Mouse (Mus musculus) small intestine, adult 2 months (tissue): ENCODE data around the gene Gm9913.

Experiments
- CTCF ChIP-seq: fragments of 200-500 bp; IDR thresholded peaks from 2 replicates; pipeline ENCODE4 v1.5.1; 2012; ENCODE audit warnings: low read depth, mild to moderate bottlenecking, control low read depth, inconsistent platforms, low read length, moderate library complexity, mixed read lengths; ENCODE audit not compliant: insufficient replicate concordance, insufficient read length; ENCODE audit errors: extremely low read depth
- POLR2A ChIP-seq: fragments of 200-500 bp; IDR thresholded peaks from 2 replicates; pipeline ENCODE4 v1.6.1; 2012; ENCODE audit warnings: low read depth, mild to moderate bottlenecking, control low read depth, inconsistent platforms, low read length, moderate library complexity

DNA sequence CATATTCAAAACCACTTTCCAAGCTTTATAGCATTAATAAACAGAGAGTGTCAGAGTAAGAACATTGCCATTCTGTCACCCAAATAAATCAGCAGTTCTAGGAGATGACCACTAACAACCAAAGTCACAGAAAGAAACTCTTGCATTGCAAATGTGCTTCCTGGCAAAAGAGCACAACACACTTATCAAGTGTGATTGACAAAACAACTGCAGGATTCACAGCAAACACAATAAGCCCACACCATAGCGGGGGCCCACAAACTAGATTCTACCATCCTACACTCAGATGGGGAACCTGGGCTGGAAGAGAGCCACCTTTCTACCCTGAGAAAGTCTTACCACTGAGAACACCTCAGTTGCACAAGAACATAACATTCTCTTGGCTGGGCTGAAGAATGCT is 14.9 kb upstream of the Gm9913 start:
- no peak for TF ChIP-seq POLR2A
- TF ChIP-seq CTCF, result no peak
